Mouse (Mus musculus): ENCODE measurements around the gene Sh2b1. TPM values are rescaled to one million over a fixed set of nuclear protein-coding genes. Genes with fewer than 3 reads are reported as not detected.

Gene Sh2b1
- 14.4 and 17.8 TPM in 2 replicates for polyA plus RNA-seq (2015; fragmentation: Nextera tagmentation; extraction: Ambion mirVana)

GRCm38 (mm10) chr7:126474993-126475581, at the start of gene Sh2b1:
Sh2b1 (minus strand) TSS chr7:126475424.

DNA sequence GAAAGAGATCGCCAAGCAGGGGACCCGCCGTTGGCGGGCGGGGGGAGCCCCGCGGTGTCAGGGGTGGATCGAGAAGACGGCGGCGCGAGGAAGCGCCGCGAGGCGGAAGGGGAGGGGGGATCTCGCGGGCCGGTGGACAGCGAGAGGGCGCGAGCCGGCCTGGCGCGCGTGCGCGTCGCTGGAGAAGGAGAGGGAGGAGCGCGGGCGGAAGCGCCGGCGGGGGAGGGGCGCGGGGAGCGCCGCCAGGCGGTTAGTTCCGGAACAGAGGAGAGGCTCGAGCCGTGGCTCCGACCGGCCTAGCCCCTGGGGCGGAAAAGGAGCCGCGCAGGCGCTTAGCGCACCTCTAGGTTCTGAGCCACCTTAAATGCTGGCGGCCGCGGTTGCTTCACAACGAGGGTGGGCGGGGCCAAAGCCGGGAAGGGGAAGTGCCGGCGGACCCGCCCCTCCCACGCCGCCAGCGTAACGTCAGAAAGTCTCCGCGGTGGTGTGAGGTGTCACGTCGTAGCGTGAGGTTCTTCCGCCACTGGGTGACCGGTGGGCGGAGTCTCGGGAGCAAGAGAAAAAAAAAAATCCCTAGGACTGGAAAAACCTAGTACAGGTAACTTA, 28.2 kb upstream of the Sh2b1 start, which contains the start of gene Atxn2l:
Gene Atxn2l (minus strand): TSS at position 165 of the 606 bp plus-strand sequence.

DNA sequence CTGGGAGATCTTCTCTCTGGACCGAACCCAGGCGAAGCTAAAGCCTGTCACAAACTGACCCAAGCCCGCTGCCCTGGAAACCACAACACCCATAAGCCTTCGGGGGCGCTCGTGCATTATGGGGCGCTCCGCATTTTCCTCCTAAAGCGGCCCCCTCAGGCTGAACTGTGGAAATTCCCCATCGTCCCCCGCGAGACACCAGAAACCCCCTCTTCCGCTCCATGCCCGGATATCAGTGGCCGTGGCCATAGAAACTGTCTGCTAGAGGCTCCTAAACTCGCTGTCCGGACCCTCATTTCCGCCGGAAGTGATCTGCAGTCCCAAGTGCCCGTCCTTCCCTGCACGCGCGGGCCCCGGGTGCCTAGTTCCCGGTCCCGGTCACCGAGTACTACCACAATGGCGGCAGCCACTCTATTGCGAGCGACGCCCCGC, 11.8 kb upstream of the Sh2b1 start, which contains the start of gene Tufm:
Gene Tufm (plus strand): TSS at position 310 of the 432 bp plus-strand sequence.

DNA sequence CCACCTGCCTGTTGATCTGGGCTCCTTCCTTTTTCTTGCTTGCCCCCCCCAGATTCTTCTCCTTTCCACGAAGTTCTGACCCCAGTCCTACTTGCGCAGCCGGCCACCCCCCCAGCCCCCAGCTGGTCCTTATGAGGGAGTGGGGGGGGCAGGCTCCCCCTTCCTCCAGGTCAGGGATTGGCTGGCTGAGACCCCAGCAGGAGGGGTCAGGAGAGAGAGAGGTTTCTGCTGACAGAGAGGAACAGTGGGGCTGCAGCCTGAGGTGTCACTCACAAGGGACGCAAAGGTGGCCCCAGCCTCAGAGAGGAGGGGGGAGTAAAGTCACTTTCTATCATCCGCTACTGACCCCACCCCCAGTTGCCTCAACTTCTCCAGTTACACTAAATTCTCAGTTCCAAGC, 12.2 kb downstream of the Sh2b1 start, which contains the start of gene Atp2a1:
Gene Atp2a1 (minus strand): TSS at position 105 of the 400 bp plus-strand sequence.

DNA sequence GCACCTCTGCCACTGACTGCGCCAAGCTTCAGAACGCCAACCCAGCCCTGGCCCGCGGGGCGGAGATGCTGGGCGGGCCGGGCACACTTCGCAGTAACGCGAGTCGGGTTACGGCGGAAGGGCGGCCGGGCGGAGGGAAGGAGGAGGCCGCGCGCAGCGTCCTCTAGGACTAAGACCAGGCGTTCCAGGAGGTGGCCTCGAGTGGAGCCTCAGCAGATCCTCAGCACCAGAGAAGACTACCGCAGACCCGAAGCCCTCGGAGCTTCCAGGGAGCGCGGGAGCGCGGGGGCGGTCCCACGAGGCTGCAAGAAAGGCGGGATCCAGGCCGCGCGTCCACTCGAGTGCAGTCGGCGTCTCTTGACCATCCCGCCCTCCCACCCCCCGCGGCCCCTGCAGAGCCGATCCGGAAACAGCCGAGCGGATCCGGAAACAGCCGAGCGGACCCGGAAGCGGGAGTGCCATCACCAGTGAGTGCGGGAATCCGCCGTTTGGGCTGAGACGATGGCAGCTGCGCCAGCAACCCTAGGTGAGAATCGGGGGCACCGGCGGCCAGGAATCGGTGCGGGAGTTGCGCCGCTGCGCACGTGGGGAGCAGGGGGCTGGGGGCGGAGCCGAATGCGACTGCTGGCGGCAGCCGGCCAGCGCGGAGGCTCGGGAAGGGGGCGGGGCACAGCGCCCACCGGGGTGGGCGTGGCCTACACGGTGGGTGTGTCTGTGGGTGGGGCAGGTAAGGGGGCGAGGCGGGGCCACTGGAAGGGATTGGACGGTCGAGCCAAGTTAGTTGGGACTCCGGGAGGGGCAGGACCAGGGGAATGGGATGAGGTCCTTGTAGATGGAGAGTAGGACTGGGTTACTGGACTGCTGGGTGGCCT, 46.4 kb downstream of the Sh2b1 start, which contains the start of gene Rabep2:
Gene Rabep2 (plus strand): TSS at position 129 of the 872 bp plus-strand sequence.

Other genes starting within 250 kb of the Sh2b1 start
- 3.2 and 3.4 TPM in 2 replicates for gene Sbk1, start 202.8 kb downstream of the Sh2b1 start, polyA plus RNA-seq (2015; fragmentation: Nextera tagmentation; extraction: Ambion mirVana)
- 9.4 and 11.6 TPM in 2 replicates for gene Lat, start 105.9 kb downstream of the Sh2b1 start, polyA plus RNA-seq (2015; fragmentation: Nextera tagmentation; extraction: Ambion mirVana)
- gene Spns1, start 98.0 kb downstream of the Sh2b1 start, polyA plus RNA-seq (2015; fragmentation: Nextera tagmentation; extraction: Ambion mirVana), result 16.6 and 23.1 TPM in 2 replicates
- gene Nfatc2ip, start 78.7 kb downstream of the Sh2b1 start, polyA plus RNA-seq (2015; fragmentation: Nextera tagmentation; extraction: Ambion mirVana), result 4.6 and 5.0 TPM in 2 replicates
- gene Cd19, start 60.5 kb downstream of the Sh2b1 start, polyA plus RNA-seq (2015; fragmentation: Nextera tagmentation; extraction: Ambion mirVana), result 13.1 and 17.5 TPM in 2 replicates
- gene Rabep2, start 46.7 kb downstream of the Sh2b1 start, polyA plus RNA-seq (2015; fragmentation: Nextera tagmentation; extraction: Ambion mirVana), result 9.6 and 14.7 TPM in 2 replicates
- 0.54 and 0.86 TPM in 2 replicates for gene Atp2a1, start 12.3 kb downstream of the Sh2b1 start, polyA plus RNA-seq (2015; fragmentation: Nextera tagmentation; extraction: Ambion mirVana)
- 56.1 and 56.4 TPM in 2 replicates for gene Tufm, start 11.9 kb upstream of the Sh2b1 start, polyA plus RNA-seq (2015; fragmentation: Nextera tagmentation; extraction: Ambion mirVana)
- gene Atxn2l, start 28.0 kb upstream of the Sh2b1 start, polyA plus RNA-seq (2015; fragmentation: Nextera tagmentation; extraction: Ambion mirVana), result 25.9 and 26.0 TPM in 2 replicates
- gene Eif3c, start 91.0 kb upstream of the Sh2b1 start, polyA plus RNA-seq (2015; fragmentation: Nextera tagmentation; extraction: Ambion mirVana), result 127 and 128 TPM in 2 replicates
- gene Apobr, start 109.5 kb upstream of the Sh2b1 start, polyA plus RNA-seq (2015; fragmentation: Nextera tagmentation; extraction: Ambion mirVana), result 8.2 and 8.4 TPM in 2 replicates
- gene Cln3, start 110.4 kb upstream of the Sh2b1 start, polyA plus RNA-seq (2015; fragmentation: Nextera tagmentation; extraction: Ambion mirVana), result 23.1 and 32.8 TPM in 2 replicates
- gene Il27, start 119.5 kb upstream of the Sh2b1 start, polyA plus RNA-seq (2015; fragmentation: Nextera tagmentation; extraction: Ambion mirVana), result 0.52 and 0.55 TPM in 2 replicates
- 14.0 and 15.6 TPM in 2 replicates for gene Nupr1, start 155.4 kb upstream of the Sh2b1 start, polyA plus RNA-seq (2015; fragmentation: Nextera tagmentation; extraction: Ambion mirVana)
- gene Sgf29, start 173.9 kb upstream of the Sh2b1 start, polyA plus RNA-seq (2015; fragmentation: Nextera tagmentation; extraction: Ambion mirVana), result 32.5 and 37.4 TPM in 2 replicates
- gene Sult1a1, start 201.0 kb upstream of the Sh2b1 start, polyA plus RNA-seq (2015; fragmentation: Nextera tagmentation; extraction: Ambion mirVana), result 10.9 and 15.1 TPM in 2 replicates
- gene Bola2, start 220.0 kb upstream of the Sh2b1 start, polyA plus RNA-seq (2015; fragmentation: Nextera tagmentation; extraction: Ambion mirVana), result 142 and 152 TPM in 2 replicates
- 3.1 and 4.5 TPM in 2 replicates for gene Slx1b, start 220.4 kb upstream of the Sh2b1 start, polyA plus RNA-seq (2015; fragmentation: Nextera tagmentation; extraction: Ambion mirVana)
- gene Coro1a, start 232.4 kb upstream of the Sh2b1 start, polyA plus RNA-seq (2015; fragmentation: Nextera tagmentation; extraction: Ambion mirVana), result 226 and 316 TPM in 2 replicates

Measured in spleen, postnatal 0 days (tissue).